Mouse (Mus musculus): ENCODE data around the gene 4833439L19Rik. TPM values are rescaled to one million over a fixed set of nuclear protein-coding genes. Genes with fewer than 3 reads are reported as not detected.

Gene 4833439L19Rik
- 95.0 and 99.7 TPM in 2 replicates for polyA plus RNA-seq (2015; fragmentation: Nextera tagmentation; extraction: Ambion mirVana)

GRCm38 (mm10) chr13:54565201-54565581, at the start of gene 4833439L19Rik:
Gene 4833439L19Rik, minus strand, starts transcription at chr13:54565435.

GRCm38 (mm10) chr13:54610972-54611754, 45.9 kb upstream of the 4833439L19Rik start, which contains the start of gene Cltb:
Gene Cltb, minus strand, starts transcription at chr13:54611344.

GRCm38 (mm10) chr13:54589996-54590951, 25.0 kb upstream of the 4833439L19Rik start, which contains the start of the genes Nop16 and Higd2a:
Gene Nop16, minus strand, starts transcription at chr13:54590090.
Gene Higd2a, plus strand, starts transcription at chr13:54590207.

GRCm38 (mm10) chr13:54574854-54575481, 9.7 kb upstream of the 4833439L19Rik start, which contains the start of gene Arl10:
Gene Arl10, plus strand, starts transcription at chr13:54575015.

GRCm38 (mm10) chr13:54503604-54504521, 61.4 kb downstream of the 4833439L19Rik start, which contains the start of gene Simc1:
Gene Simc1, plus strand, starts transcription at chr13:54503779.

Small RNAs within 50 kb of the gene (microRNA-seq; reads per million reads assigned to microRNA genes)
- not detected for gene Gm24195

Other genes starting within 250 kb of the 4833439L19Rik start
- gene Cplx2, start 194.1 kb downstream of the 4833439L19Rik start, polyA plus RNA-seq (2015; fragmentation: Nextera tagmentation; extraction: Ambion mirVana), result 2.5 and 2.7 TPM in 2 replicates
- gene Thoc3, start 96.6 kb downstream of the 4833439L19Rik start, polyA plus RNA-seq (2015; fragmentation: Nextera tagmentation; extraction: Ambion mirVana), result 47.3 and 55.4 TPM in 2 replicates
- 2.9 and 3.0 TPM in 2 replicates for gene Simc1, start 61.7 kb downstream of the 4833439L19Rik start, polyA plus RNA-seq (2015; fragmentation: Nextera tagmentation; extraction: Ambion mirVana)
- gene Arl10, start 9.6 kb upstream of the 4833439L19Rik start, polyA plus RNA-seq (2015; fragmentation: Nextera tagmentation; extraction: Ambion mirVana), result 13.6 and 14.4 TPM in 2 replicates
- gene Nop16, start 24.7 kb upstream of the 4833439L19Rik start, polyA plus RNA-seq (2015; fragmentation: Nextera tagmentation; extraction: Ambion mirVana), result 37.0 and 40.0 TPM in 2 replicates
- 214 and 221 TPM in 2 replicates for gene Higd2a, start 24.8 kb upstream of the 4833439L19Rik start, polyA plus RNA-seq (2015; fragmentation: Nextera tagmentation; extraction: Ambion mirVana)
- 107 and 125 TPM in 2 replicates for gene Cltb, start 45.9 kb upstream of the 4833439L19Rik start, polyA plus RNA-seq (2015; fragmentation: Nextera tagmentation; extraction: Ambion mirVana)
- 60.8 and 67.5 TPM in 2 replicates for gene Faf2, start 56.3 kb upstream of the 4833439L19Rik start, polyA plus RNA-seq (2015; fragmentation: Nextera tagmentation; extraction: Ambion mirVana)
- 54.0 and 56.8 TPM in 2 replicates for gene Rnf44, start 128.5 kb upstream of the 4833439L19Rik start, polyA plus RNA-seq (2015; fragmentation: Nextera tagmentation; extraction: Ambion mirVana)
- 0.02 and 0.04 TPM in 2 replicates for gene Cdhr2, start 136.0 kb upstream of the 4833439L19Rik start, polyA plus RNA-seq (2015; fragmentation: Nextera tagmentation; extraction: Ambion mirVana)
- gene Gprin1, start 184.4 kb upstream of the 4833439L19Rik start, polyA plus RNA-seq (2015; fragmentation: Nextera tagmentation; extraction: Ambion mirVana), result 0.12 and 0.14 TPM in 2 replicates
- not detected in 2 replicates for gene Sncb, start 201.2 kb upstream of the 4833439L19Rik start, polyA plus RNA-seq (2015; fragmentation: Nextera tagmentation; extraction: Ambion mirVana)
- not detected in 2 replicates for gene Eif4e1b, start 218.6 kb upstream of the 4833439L19Rik start, polyA plus RNA-seq (2015; fragmentation: Nextera tagmentation; extraction: Ambion mirVana)
- 56.1 and 56.3 TPM in 2 replicates for gene Tspan17, start 223.9 kb upstream of the 4833439L19Rik start, polyA plus RNA-seq (2015; fragmentation: Nextera tagmentation; extraction: Ambion mirVana)